Mouse (Mus musculus) heart, embryonic 12.5 days (tissue): ENCODE results near the gene Fbxw8. TPM values are rescaled to one million over a fixed set of nuclear protein-coding genes. Genes with fewer than 3 reads are reported as not detected.

ENCODE experiments used
- ATAC-seq: fragments of 200-750 bp; cut with Nextera tagmentation; 2 replicates; pipeline ENCODE4 v1.8.0; 2017; ENCODE audit warnings: moderate TSS enrichment, moderate library complexity; ENCODE audit not compliant: insufficient number of reproducible peaks, low FRiP score
- H3K27ac ChIP-seq: fragments of 300-500 bp; sonication (generic); 2 replicates; pipeline ENCODE4 v1.5.1; 2016; ENCODE audit warnings: mild to moderate bottlenecking, moderate library complexity; ENCODE audit not compliant: poor library complexity, severe bottlenecking
- H3K27me3 ChIP-seq: fragments of 300-500 bp; sonication (generic); replicated peaks from 2 replicates; pipeline ENCODE4 v1.6.1; 2016; ENCODE audit warnings: mild to moderate bottlenecking, moderate library complexity
- H3K36me3 ChIP-seq: fragments of 300-500 bp; sonication (generic); 2 replicates; pipeline ENCODE4 v1.6.1; 2016; ENCODE audit warnings: mild to moderate bottlenecking, moderate library complexity
- H3K4me1 ChIP-seq: fragments of 300-500 bp; sonication (generic); replicated peaks from 2 replicates; pipeline ENCODE4 v1.6.1; 2016; ENCODE audit warnings: mild to moderate bottlenecking
- H3K4me2 ChIP-seq: fragments of 300-500 bp; sonication (generic); 2 replicates; pipeline ENCODE4 v1.6.1; 2016; ENCODE audit warnings: mild to moderate bottlenecking, moderate library complexity
- H3K4me3 ChIP-seq: fragments of 300-500 bp; sonication (generic); 2 replicates; pipeline ENCODE4 v1.5.1; 2016; ENCODE audit warnings: mild to moderate bottlenecking
- H3K9ac ChIP-seq: fragments of 300-500 bp; sonication (generic); 2 replicates; pipeline ENCODE4 v1.6.1; 2016; ENCODE audit warnings: mild to moderate bottlenecking, moderate library complexity
- H3K9me3 ChIP-seq: fragments of 300-500 bp; sonication (generic); replicated peaks from 2 replicates; pipeline ENCODE4 v1.6.1; 2016; ENCODE audit warnings: mild to moderate bottlenecking, moderate library complexity
- WGBS: fragments of 180-500 bp; shearing (Covaris S2); methylation state at CpG from one replicate; pipeline ENCODE4 v1.1.7; 2016; 5-methylcytosine and 5-hydroxymethylcytosine counted together
- polyA plus RNA-seq: library from polyadenylated mRNA; unstranded; fragments of >200 nt; fragmentation: Nextera tagmentation; extraction: Ambion mirVana; gene quantifications from 2 replicates; pipeline ENCODE4 v1.2.1, GENCODE M21; 2016

The Fbxw8 gene
- polyA plus RNA-seq, 1 experiment from 2014 or later: 36.6 TPM

DNA sequence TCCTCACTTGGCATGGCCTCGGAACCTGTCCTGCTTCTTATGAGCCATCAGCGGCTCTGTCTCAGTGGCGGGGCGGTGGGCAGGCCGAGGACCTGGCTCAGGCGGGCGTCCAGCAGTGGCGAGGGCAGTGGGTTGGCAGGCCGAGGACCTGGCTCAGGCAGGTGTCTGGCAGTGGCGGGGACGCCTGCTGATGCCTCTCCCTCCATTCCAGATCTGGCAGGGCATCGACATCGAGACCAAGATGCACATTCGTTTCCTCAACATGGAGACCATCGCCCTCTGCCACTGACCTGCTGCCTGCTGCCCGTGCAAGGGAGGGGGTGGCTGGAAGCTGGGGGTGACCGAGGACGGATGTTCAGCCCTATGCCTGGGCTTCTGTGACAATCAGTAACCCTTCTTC lies 93.9 kb downstream of the Fbxw8 start:
- no peaks in the 10 kb centered on the region for H3K27me3 ChIP-seq
- peaks cover 20% of the 10 kb centered on the region for H3K36me3 ChIP-seq
- no peak overlapping the region for H3K4me3 ChIP-seq
- peaks cover 36% of the 10 kb centered on the region for H3K4me1 ChIP-seq
- H3K9me3 ChIP-seq: no peaks in the 10 kb centered on the region
- WGBS: 91% methylated on average over 18 of the region's 18 CpGs
- no peak overlapping the region for H3K4me2 ChIP-seq
- H3K9ac ChIP-seq: no peak overlapping the region
- H3K27ac ChIP-seq: no peak overlapping the region
- no peak for ATAC-seq

DNA sequence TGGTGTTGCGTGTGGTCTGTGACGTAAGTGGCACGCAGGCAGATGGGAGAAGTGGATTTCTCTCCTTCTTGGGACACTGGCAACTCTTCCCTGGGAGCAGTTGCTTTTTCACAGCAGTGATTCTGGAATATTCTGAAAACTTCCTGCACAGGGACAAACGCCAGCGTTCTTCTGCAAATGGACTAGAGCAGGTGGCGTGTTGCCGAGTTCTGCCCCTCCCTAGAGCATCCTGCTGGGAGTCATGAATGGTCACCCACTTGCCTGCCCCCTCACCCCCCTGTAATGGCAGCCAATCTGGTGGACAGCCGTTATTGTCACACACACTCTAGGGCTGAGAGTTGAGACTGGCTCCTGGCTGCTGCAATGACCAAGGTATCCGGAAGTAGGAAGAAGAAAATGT lies 95.6 kb downstream of the Fbxw8 start:
- H3K27me3 ChIP-seq: no peaks in the 10 kb centered on the region
- H3K36me3 ChIP-seq: peaks cover 4% of the 10 kb centered on the region
- WGBS: 88% methylated on average over 9 of the region's 9 CpGs
- H3K4me2 ChIP-seq: no peak overlapping the region
- no peaks in the 10 kb centered on the region for H3K9me3 ChIP-seq
- peaks cover 42% of the 10 kb centered on the region for H3K4me1 ChIP-seq
- no peak overlapping the region for H3K27ac ChIP-seq
- no peak overlapping the region for H3K4me3 ChIP-seq
- H3K9ac ChIP-seq: no peak overlapping the region
- ATAC-seq: no peak

GRCm38 (mm10) chr5:118058858-118059257 lies 96.4 kb downstream of the Fbxw8 start:
- WGBS: 63% methylated on average over 10 of the region's 10 CpGs
- Histone ChIP-seq H3K27me3 (no peaks in the 10 kb centered on the region), H3K9ac (no peak overlapping the region), H3K9me3 (no peaks in the 10 kb centered on the region), H3K4me2 (no peak overlapping the region), H3K4me1 (peaks cover 42% of the 10 kb centered on the region), H3K36me3 (no peaks in the 10 kb centered on the region), H3K4me3 (no peak overlapping the region), H3K27ac (peak overlapping the region; percentile 74; the same call in 1 of the 2 replicates)
- ATAC-seq: no peak

DNA sequence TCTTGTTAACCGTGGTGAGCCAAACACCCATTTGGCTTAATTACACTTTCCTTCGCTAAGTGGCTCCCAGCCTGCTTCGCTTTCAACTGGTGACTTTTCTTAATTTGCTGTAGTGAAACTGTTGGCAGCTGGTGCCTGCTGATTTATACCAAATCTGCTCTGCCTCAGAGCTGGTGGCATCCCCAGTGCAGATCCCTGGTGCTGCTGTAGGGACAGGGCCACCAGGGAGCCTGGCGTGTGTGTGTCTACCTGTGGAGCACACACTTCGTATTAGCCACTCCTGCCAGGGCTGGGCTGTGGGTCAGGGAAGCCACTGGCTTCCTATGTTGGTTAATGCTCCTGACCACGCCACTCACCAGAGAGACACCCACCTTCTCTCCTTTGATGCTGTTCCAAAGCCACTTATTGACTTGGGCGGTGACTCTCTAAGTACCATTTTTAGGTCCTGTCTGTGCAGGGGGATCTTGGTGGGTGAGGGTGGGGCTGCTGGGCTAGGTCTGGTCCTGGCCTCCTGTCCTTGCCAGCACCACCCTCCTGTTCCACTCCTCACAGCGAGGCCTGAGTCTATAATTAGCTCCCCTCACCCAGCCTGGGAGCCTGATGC lies 97.7 kb downstream of the Fbxw8 start:
- Histone ChIP-seq H3K27me3 (no peaks in the 10 kb centered on the region), H3K4me2 (0 out of 2 replicates have a peak overlapping the region, but pooled peaks have one; percentile 2), H3K4me3 (no peak overlapping the region), H3K4me1 (peaks cover 42% of the 10 kb centered on the region), H3K27ac (peak overlapping the region; percentile 74), H3K9me3 (0 out of 2 replicates have a peak, but pooled peaks cover 4% of the 10 kb centered on the region), H3K9ac (no peak overlapping the region), H3K36me3 (no peaks in the 10 kb centered on the region)
- WGBS: 34% methylated on average over 8 of the region's 8 CpGs
- ATAC-seq: peak; percentile 70

DNA sequence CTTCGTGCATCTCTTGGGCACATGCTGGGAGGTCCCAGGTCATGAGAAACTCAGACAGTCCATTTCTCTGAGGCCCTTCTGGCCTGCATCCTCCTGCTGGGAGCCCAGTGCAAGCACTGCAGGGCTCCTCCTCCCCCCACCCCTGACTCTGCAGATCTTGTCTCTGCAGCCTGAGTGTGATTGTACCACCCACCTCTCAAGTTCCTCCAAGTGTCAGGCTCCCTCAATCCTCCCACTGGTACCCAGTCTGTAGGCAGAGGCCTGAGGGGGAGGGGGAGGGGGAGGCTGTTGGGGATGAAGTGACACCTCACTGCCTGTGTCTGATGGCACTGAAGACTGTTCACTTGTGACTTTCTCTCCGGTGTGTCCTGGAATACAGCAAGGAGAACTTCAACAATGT lies 102.1 kb downstream of the Fbxw8 start:
- Histone ChIP-seq H3K9ac (no peak overlapping the region), H3K4me1 (peaks cover 38% of the 10 kb centered on the region), H3K36me3 (no peaks in the 10 kb centered on the region), H3K4me3 (no peak overlapping the region), H3K4me2 (no peak overlapping the region), H3K27ac (no peak overlapping the region), H3K27me3 (no peaks in the 10 kb centered on the region), H3K9me3 (0 out of 2 replicates have a peak, but pooled peaks cover 4% of the 10 kb centered on the region)
- ATAC-seq: no peak
- WGBS: 87% methylated on average over 2 of the region's 2 CpGs

- no peak overlapping the region for H3K27ac ChIP-seq
- 67% methylated on average over 8 of the region's 8 CpGs for WGBS
- no peaks in the 10 kb centered on the region for H3K27me3 ChIP-seq
- no peak overlapping the region for H3K9ac ChIP-seq
- H3K4me3 ChIP-seq: no peak overlapping the region
- no peak for ATAC-seq
- H3K9me3 ChIP-seq: 0 out of 2 replicates have a peak, but pooled peaks cover 4% of the 10 kb centered on the region
- no peak overlapping the region for H3K4me2 ChIP-seq
- no peaks in the 10 kb centered on the region for H3K36me3 ChIP-seq
- peaks cover 28% of the 10 kb centered on the region for H3K4me1 ChIP-seq
Observed at GRCm38 (mm10) chr5:118051981-118052662, 103.1 kb downstream of the Fbxw8 start.

DNA sequence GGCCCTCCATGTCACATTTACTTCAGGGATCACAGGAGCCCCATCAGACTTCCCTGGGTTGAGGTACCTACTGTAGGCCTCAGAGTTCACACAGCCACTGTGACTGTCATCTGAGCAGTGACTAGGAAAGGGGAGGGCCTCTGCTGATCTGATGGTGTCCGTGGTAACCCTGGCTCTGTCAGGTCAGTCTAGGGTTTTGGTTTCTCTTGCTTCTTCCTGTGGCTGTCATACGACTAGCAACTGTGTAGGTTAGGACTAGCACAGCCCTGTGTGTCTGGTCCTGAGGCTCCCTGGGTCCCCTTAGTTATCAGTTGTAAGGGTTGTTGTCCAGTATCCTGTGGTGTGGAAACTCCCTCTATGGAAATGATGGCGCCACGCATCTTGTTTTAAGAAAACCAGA lies 104.5 kb downstream of the Fbxw8 start:
- ATAC-seq: no peak
- no peak overlapping the region for H3K4me2 ChIP-seq
- 59% methylated on average over 4 of the region's 4 CpGs for WGBS
- H3K27me3 ChIP-seq: no peaks in the 10 kb centered on the region
- H3K4me1 ChIP-seq: peaks cover 19% of the 10 kb centered on the region
- no peak overlapping the region for H3K9ac ChIP-seq
- H3K27ac ChIP-seq: no peak overlapping the region
- no peak overlapping the region for H3K4me3 ChIP-seq
- H3K36me3 ChIP-seq: no peaks in the 10 kb centered on the region
- 0 out of 2 replicates have a peak, but pooled peaks cover 4% of the 10 kb centered on the region for H3K9me3 ChIP-seq

- no peak for ATAC-seq
- 69% methylated on average over 5 of the region's 5 CpGs for WGBS
- Histone ChIP-seq H3K4me2 (no peak overlapping the region), H3K4me1 (0 out of 2 replicates have a peak, but pooled peaks cover 9% of the 10 kb centered on the region), H3K9me3 (0 out of 2 replicates have a peak, but pooled peaks cover 4% of the 10 kb centered on the region), H3K36me3 (no peaks in the 10 kb centered on the region), H3K4me3 (no peak overlapping the region), H3K9ac (no peak overlapping the region), H3K27me3 (no peaks in the 10 kb centered on the region), H3K27ac (no peak overlapping the region)
Observed at GRCm38 (mm10) chr5:118048928-118049327, 106.3 kb downstream of the Fbxw8 start.

DNA sequence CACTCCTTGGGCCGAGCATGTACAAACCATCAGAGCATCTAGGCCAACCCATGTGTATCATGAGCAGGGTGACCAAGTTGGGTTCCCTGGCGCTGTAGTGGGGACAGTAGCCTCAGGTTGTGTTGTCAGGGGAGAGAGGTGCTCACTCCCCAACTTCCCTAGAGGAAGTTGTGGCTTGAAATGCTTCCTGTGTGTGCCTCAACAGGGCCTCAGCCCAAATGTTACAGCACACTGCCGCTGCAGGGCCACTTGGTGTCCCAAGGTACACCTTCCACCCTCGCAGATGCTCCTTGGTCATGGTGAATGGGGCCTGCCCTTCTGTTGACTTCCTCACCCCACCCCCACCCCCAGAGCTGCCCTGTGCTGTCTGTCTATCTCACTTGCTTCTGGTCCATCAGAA lies 106.9 kb downstream of the Fbxw8 start:
- no peak overlapping the region for H3K9ac ChIP-seq
- ATAC-seq: no peak
- H3K27me3 ChIP-seq: no peaks in the 10 kb centered on the region
- no peak overlapping the region for H3K4me3 ChIP-seq
- H3K36me3 ChIP-seq: no peaks in the 10 kb centered on the region
- no peak overlapping the region for H3K4me2 ChIP-seq
- H3K4me1 ChIP-seq: 0 out of 2 replicates have a peak, but pooled peaks cover 9% of the 10 kb centered on the region
- 72% methylated on average over 4 of the region's 4 CpGs for WGBS
- H3K27ac ChIP-seq: no peak overlapping the region
- H3K9me3 ChIP-seq: 0 out of 2 replicates have a peak, but pooled peaks cover 4% of the 10 kb centered on the region

GRCm38 (mm10) chr5:118047091-118047757 lies 108.0 kb downstream of the Fbxw8 start:
- WGBS: 86% methylated on average over 14 of the region's 14 CpGs
- no peak overlapping the region for H3K4me2 ChIP-seq
- no peaks in the 10 kb centered on the region for H3K36me3 ChIP-seq
- no peak overlapping the region for H3K4me3 ChIP-seq
- ATAC-seq: no peak
- H3K9me3 ChIP-seq: no peaks in the 10 kb centered on the region
- H3K27ac ChIP-seq: no peak overlapping the region
- no peak overlapping the region for H3K9ac ChIP-seq
- 0 out of 2 replicates have a peak, but pooled peaks cover 9% of the 10 kb centered on the region for H3K4me1 ChIP-seq
- H3K27me3 ChIP-seq: no peaks in the 10 kb centered on the region

DNA sequence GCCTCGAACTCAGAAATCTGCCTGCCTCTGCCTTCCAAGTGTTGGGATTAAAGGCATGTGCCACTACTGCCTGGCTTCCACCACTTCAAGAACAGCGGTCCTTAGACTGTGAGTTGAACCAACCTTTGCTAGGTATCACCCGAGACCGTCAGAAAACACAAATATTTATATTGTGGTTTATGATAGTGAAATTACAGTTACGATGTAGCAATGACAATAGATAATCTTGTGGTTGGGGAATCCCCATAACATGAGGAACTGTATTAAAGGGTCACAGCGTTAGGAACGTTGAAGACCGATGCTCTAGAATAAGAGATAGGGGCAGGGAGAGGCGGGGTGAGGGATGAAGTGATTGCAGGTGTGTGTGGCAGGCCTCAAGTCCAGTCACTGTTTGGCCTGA lies 109.9 kb downstream of the Fbxw8 start:
- H3K27ac ChIP-seq: no peak overlapping the region
- no peak overlapping the region for H3K4me2 ChIP-seq
- H3K4me3 ChIP-seq: no peak overlapping the region
- no peak overlapping the region for H3K9ac ChIP-seq
- ATAC-seq: no peak
- WGBS: 86% methylated on average over 9 of the region's 9 CpGs
- no peaks in the 10 kb centered on the region for H3K27me3 ChIP-seq
- H3K4me1 ChIP-seq: 0 out of 2 replicates have a peak, but pooled peaks cover 7% of the 10 kb centered on the region
- no peaks in the 10 kb centered on the region for H3K36me3 ChIP-seq
- H3K9me3 ChIP-seq: no peaks in the 10 kb centered on the region
